Mouse (Mus musculus) stomach, embryonic 15.5 days (tissue): ENCODE measurements around the gene Agps. TPM values are rescaled to one million over a fixed set of nuclear protein-coding genes. Genes with fewer than 3 reads are reported as not detected.

ENCODE experiments used
- ATAC-seq: fragments of 200-750 bp; cut with Nextera tagmentation; 2 replicates; pipeline ENCODE4 v1.8.0; 2017; ENCODE audit warnings: low read depth, moderate number of reproducible peaks, moderate TSS enrichment; ENCODE audit not compliant: insufficient read depth, low FRiP score
- H3K27ac ChIP-seq: fragments of 300-500 bp; sonication (generic); 2 replicates; pipeline ENCODE4 v1.5.1; 2015; ENCODE audit warnings: mild to moderate bottlenecking, inconsistent platforms
- H3K27me3 ChIP-seq: fragments of 300-500 bp; sonication (generic); replicated peaks from 2 replicates; pipeline ENCODE4 v1.6.1; 2015; ENCODE audit warnings: inconsistent platforms
- H3K36me3 ChIP-seq: fragments of 300-500 bp; sonication (generic); 2 replicates; pipeline ENCODE4 v1.6.1; 2015; ENCODE audit warnings: inconsistent platforms
- H3K4me1 ChIP-seq: fragments of 300-500 bp; sonication (generic); 2 replicates; pipeline ENCODE4 v1.6.1; 2015; ENCODE audit warnings: inconsistent platforms
- H3K4me2 ChIP-seq: fragments of 300-500 bp; sonication (generic); 2 replicates; pipeline ENCODE4 v1.6.1; 2015; ENCODE audit warnings: mild to moderate bottlenecking, inconsistent platforms
- H3K4me3 ChIP-seq: fragments of 300-500 bp; sonication (generic); replicated peaks from 2 replicates; pipeline ENCODE4 v1.5.1; 2015; ENCODE audit warnings: inconsistent platforms
- H3K9ac ChIP-seq: fragments of 300-500 bp; sonication (generic); 2 replicates; pipeline ENCODE4 v1.6.1; 2015; ENCODE audit warnings: inconsistent platforms
- H3K9me3 ChIP-seq: fragments of 300-500 bp; sonication (generic); 2 replicates; pipeline ENCODE4 v1.6.1; 2016; ENCODE audit warnings: inconsistent platforms
- WGBS: fragments of 180-500 bp; shearing (Covaris S2); methylation state at CpG from one replicate; pipeline ENCODE4 v1.1.7; 2015; 5-methylcytosine and 5-hydroxymethylcytosine counted together
- polyA plus RNA-seq: library from polyadenylated mRNA; unstranded; fragments of >200 nt; fragmentation: Nextera tagmentation; extraction: Ambion mirVana; gene quantifications from 2 replicates; pipeline ENCODE4 v1.2.1, GENCODE M21; 2015

Gene Agps
- polyA plus RNA-seq, 1 experiment from 2014 or later = 29.8 TPM

GRCm38 (mm10) chr2:75814880-75815279 is 17.1 kb upstream of the Agps start:
- H3K4me2 ChIP-seq = no peak overlapping the region
- no peak for ATAC-seq
- H3K4me3 ChIP-seq = no peak overlapping the region
- no peaks in the 10 kb centered on the region for H3K27me3 ChIP-seq
- no peaks in the 10 kb centered on the region for H3K9me3 ChIP-seq
- H3K4me1 ChIP-seq = 0 out of 2 replicates have a peak, but pooled peaks cover 3% of the 10 kb centered on the region
- H3K27ac ChIP-seq = no peak overlapping the region
- no peaks in the 10 kb centered on the region for H3K36me3 ChIP-seq
- H3K9ac ChIP-seq = no peak overlapping the region
- WGBS = 33% methylated on average over 13 of the region's 13 CpGs

- Histone ChIP-seq H3K27ac (no peak overlapping the region), H3K4me2 (no peak overlapping the region), H3K4me3 (no peak overlapping the region), H3K36me3 (no peaks in the 10 kb centered on the region), H3K27me3 (no peaks in the 10 kb centered on the region), H3K9me3 (no peaks in the 10 kb centered on the region), H3K4me1 (0 out of 2 replicates have a peak, but pooled peaks cover 3% of the 10 kb centered on the region), H3K9ac (no peak overlapping the region)
- no peak for ATAC-seq
- WGBS = 50% methylated on average over 8 of the region's 8 CpGs
Measured at GRCm38 (mm10) chr2:75815521-75815920, 16.5 kb upstream of the Agps start.

DNA sequence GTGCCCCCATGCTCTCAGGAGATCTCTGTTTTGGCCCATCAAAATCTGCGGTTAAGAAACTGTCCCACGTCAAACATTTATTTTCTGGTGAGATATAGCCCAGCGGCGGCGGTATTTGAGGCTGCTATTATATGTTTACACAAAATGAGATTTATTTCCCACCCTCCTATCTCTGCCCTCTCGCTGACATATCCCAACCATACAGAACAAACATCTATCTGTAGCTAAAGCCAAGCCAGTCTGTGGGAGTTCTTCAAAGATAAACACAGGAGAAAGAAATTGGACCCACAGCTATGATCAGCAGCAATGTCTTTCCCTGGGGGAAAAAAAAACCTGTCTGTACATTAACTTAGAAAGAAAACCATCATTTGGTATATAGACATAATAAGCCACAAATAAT is 15.3 kb upstream of the Agps start:
- 21% methylated on average over 6 of the region's 6 CpGs for WGBS
- Histone ChIP-seq H3K4me2 (no peak overlapping the region), H3K4me1 (0 out of 2 replicates have a peak, but pooled peaks cover 3% of the 10 kb centered on the region), H3K4me3 (no peak overlapping the region), H3K9ac (no peak overlapping the region), H3K36me3 (no peaks in the 10 kb centered on the region), H3K27ac (no peak overlapping the region), H3K9me3 (no peaks in the 10 kb centered on the region), H3K27me3 (no peaks in the 10 kb centered on the region)
- ATAC-seq = no peak

DNA sequence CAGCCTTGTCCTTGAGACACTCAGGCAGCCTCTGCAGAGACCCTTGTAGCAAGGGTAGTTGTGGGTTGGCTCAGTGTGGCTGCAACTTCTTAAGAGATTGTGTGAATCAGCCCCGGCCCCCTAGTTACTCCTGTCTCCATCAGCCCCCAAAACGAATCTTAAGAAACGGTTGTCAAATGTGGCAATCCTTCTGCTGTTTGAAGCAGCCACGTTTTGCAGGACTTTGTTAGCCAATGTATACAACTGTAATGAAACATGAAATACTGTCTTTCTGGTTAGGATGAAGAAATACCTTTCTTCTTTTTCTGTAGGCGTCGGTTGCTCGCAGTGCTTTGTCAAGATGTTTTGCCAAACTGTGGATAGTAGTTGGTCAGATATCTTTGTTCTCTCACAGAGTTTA is 13.3 kb upstream of the Agps start:
- Histone ChIP-seq H3K9ac (no peak overlapping the region), H3K9me3 (no peaks in the 10 kb centered on the region), H3K27ac (no peak overlapping the region), H3K4me3 (no peak overlapping the region), H3K36me3 (no peaks in the 10 kb centered on the region), H3K4me1 (0 out of 2 replicates have a peak, but pooled peaks cover 3% of the 10 kb centered on the region), H3K4me2 (no peak overlapping the region), H3K27me3 (no peaks in the 10 kb centered on the region)
- no peak for ATAC-seq
- 67% methylated on average over 7 of the region's 7 CpGs for WGBS

GRCm38 (mm10) chr2:75819796-75820195 is 12.2 kb upstream of the Agps start:
- ATAC-seq = no peak
- H3K36me3 ChIP-seq = no peaks in the 10 kb centered on the region
- H3K9me3 ChIP-seq = no peaks in the 10 kb centered on the region
- WGBS = 90% methylated on average over 3 of the region's 3 CpGs
- H3K27ac ChIP-seq = no peak overlapping the region
- no peak overlapping the region for H3K4me2 ChIP-seq
- H3K9ac ChIP-seq = no peak overlapping the region
- no peak overlapping the region for H3K4me3 ChIP-seq
- H3K4me1 ChIP-seq = 0 out of 2 replicates have a peak, but pooled peaks cover 3% of the 10 kb centered on the region
- H3K27me3 ChIP-seq = no peaks in the 10 kb centered on the region

GRCm38 (mm10) chr2:75821971-75822751 is 9.8 kb upstream of the Agps start:
- H3K9me3 ChIP-seq = no peaks in the 10 kb centered on the region

GRCm38 (mm10) chr2:75823736-75824135 is 8.2 kb upstream of the Agps start:
- Histone ChIP-seq H3K27ac (no peak overlapping the region), H3K4me1 (no peaks in the 10 kb centered on the region), H3K36me3 (no peaks in the 10 kb centered on the region), H3K9me3 (no peaks in the 10 kb centered on the region), H3K9ac (no peak overlapping the region), H3K4me2 (no peak overlapping the region), H3K27me3 (no peaks in the 10 kb centered on the region), H3K4me3 (no peak overlapping the region)
- 50% methylated on average over 7 of the region's 7 CpGs for WGBS
- no peak for ATAC-seq

More at GRCm38 (mm10) chr2:75821971-75822751, 9.8 kb upstream of the Agps start:
- Histone ChIP-seq H3K4me1 (no peaks in the 10 kb centered on the region), H3K27me3 (no peaks in the 10 kb centered on the region), H3K4me3 (no peak overlapping the region), H3K9ac (no peak overlapping the region), H3K27ac (no peak overlapping the region), H3K36me3 (no peaks in the 10 kb centered on the region), H3K4me2 (no peak overlapping the region)
- WGBS = 86% methylated on average over 13 of the region's 13 CpGs
- no peak for ATAC-seq

GRCm38 (mm10) chr2:75824144-75824543 is 7.8 kb upstream of the Agps start:
- H3K27me3 ChIP-seq = no peaks in the 10 kb centered on the region
- ATAC-seq = no peak
- H3K36me3 ChIP-seq = no peaks in the 10 kb centered on the region
- no peaks in the 10 kb centered on the region for H3K9me3 ChIP-seq
- H3K4me1 ChIP-seq = no peaks in the 10 kb centered on the region
- H3K4me3 ChIP-seq = no peak overlapping the region
- 57% methylated on average over 6 of the region's 6 CpGs for WGBS
- no peak overlapping the region for H3K27ac ChIP-seq
- H3K9ac ChIP-seq = no peak overlapping the region
- H3K4me2 ChIP-seq = no peak overlapping the region

DNA sequence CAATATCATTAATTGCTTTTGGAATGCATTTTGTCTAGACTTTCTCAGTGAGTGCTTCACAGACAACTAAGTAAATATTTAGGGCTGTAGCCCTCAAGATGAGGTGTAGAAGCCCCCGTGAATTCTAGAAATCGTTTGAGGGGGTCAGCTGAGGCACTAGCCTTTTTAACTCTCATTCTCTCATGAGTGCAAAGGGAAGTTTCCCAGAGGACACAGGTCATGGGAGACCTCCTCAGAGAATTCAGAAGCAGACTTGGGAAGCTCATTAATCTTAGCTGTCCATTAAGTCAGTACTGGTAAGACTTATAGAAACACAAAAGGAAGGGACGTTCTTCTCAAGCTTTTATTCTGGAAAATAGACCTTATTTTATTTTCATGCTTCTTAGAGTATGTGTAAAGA is 7.1 kb upstream of the Agps start:
- WGBS = 14% methylated on average over 3 of the region's 3 CpGs
- no peak overlapping the region for H3K27ac ChIP-seq
- no peak overlapping the region for H3K9ac ChIP-seq

DNA sequence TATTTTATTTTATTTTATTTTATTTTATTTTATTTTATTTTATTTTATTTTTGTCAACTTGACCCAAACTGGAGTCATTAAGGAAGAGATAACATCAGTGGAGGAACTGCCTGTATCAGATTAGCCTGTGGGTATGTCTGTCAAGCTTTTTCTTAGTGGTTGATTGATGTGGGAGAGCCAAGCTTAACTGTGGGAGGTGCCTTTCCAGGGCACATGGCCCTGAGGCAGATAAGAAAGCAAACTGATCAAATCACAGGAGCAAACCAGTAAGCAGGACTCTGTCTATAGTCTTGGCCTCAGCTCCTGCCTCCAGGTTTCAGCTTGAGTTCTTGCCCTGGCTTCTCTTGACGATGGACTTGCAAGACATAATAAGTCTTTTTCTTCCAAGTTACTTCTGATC is 6.4 kb upstream of the Agps start:
- 34% methylated on average over 1 of the region's 1 CpGs for WGBS
- Histone ChIP-seq H3K36me3 (no peaks in the 10 kb centered on the region), H3K4me1 (no peaks in the 10 kb centered on the region), H3K27ac (no peak overlapping the region), H3K4me2 (no peak overlapping the region), H3K4me3 (no peak overlapping the region), H3K9me3 (no peaks in the 10 kb centered on the region), H3K27me3 (no peaks in the 10 kb centered on the region), H3K9ac (no peak overlapping the region)
- ATAC-seq = no peak

More for the DNA sequence above, 7.1 kb upstream of the Agps start:
- Histone ChIP-seq H3K4me1 (no peaks in the 10 kb centered on the region), H3K4me3 (no peak overlapping the region), H3K4me2 (no peak overlapping the region), H3K9me3 (no peaks in the 10 kb centered on the region), H3K36me3 (no peaks in the 10 kb centered on the region), H3K27me3 (no peaks in the 10 kb centered on the region)
- ATAC-seq = no peak

DNA sequence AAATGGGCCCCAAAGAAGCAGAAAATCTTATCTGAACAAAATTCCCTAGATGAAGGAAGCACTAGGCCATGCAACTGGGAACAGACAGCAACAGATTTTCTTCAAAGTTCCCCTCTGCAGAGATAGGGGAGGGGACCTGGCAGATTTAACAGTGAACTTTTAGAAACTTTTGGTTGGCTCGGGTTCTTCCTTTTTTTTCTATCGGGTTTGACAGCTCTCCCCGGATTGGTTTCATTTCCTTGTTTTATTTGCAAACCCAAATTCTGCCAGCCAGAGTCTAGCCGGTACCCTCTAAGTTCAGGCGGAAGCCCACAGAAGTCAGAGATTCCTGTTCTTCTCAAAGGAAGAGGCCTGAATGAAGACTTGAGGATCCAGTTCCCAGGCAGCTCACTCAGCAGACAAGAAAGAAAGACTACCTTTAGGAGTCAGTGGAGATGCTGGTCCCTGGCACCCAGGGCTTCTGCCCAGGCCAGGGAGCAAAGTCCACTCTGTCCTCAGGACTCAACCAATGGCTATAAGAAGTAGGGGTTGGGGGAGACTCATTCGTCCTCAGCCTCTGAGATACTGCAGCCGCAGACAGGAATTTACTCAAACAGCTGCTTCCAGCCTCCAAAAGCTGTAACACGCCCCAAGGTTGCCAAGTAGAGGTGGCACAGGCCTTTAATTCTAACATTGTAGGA is 2.9 kb upstream of the Agps start:
- peaks cover 12% of the 10 kb centered on the region for H3K4me1 ChIP-seq
- no peak for ATAC-seq
- no peak overlapping the region for H3K9ac ChIP-seq
- H3K36me3 ChIP-seq = no peaks in the 10 kb centered on the region
- H3K9me3 ChIP-seq = no peaks in the 10 kb centered on the region
- no peak overlapping the region for H3K4me3 ChIP-seq
- WGBS = 73% methylated on average over 8 of the region's 8 CpGs
- no peaks in the 10 kb centered on the region for H3K27me3 ChIP-seq
- H3K27ac ChIP-seq = 0 out of 2 replicates have a peak overlapping the region, but pooled peaks have one; percentile 26
- H3K4me2 ChIP-seq = no peak overlapping the region

GRCm38 (mm10) chr2:75830233-75830632 is 1.7 kb upstream of the Agps start:
- Histone ChIP-seq H3K4me1 (peaks cover 14% of the 10 kb centered on the region), H3K9me3 (no peaks in the 10 kb centered on the region), H3K4me3 (no peak overlapping the region), H3K9ac (no peak overlapping the region), H3K27me3 (no peaks in the 10 kb centered on the region), H3K4me2 (no peak overlapping the region), H3K27ac (no peak overlapping the region), H3K36me3 (no peaks in the 10 kb centered on the region)
- WGBS = 81% methylated on average over 7 of the region's 7 CpGs
- no peak for ATAC-seq
